Mouse (Mus musculus) kidney, embryonic 16.5 days (tissue): ENCODE measurements at regions not wholly inside any gene's neighbourhood (a gene's known extent, or its start where the extent isn't known, plus 50 kb on each side); places are given as distances from the start of the nearest gene placed in this dataset.

Source experiments
- ATAC-seq: fragments of 200-750 bp; cut with Nextera tagmentation; 2 replicates; pipeline ENCODE4 v1.8.0; 2017; ENCODE audit warnings: moderate TSS enrichment; ENCODE audit not compliant: low FRiP score, low TSS enrichment
- H3K27ac ChIP-seq: fragments of 300-500 bp; sonication (generic); 2 replicates; pipeline ENCODE4 v1.5.1; 2014; ENCODE audit warnings: low read length
- H3K27me3 ChIP-seq: fragments of 300-500 bp; sonication (generic); 2 replicates; pipeline ENCODE4 v1.6.1; 2014; ENCODE audit warnings: low read length, control low read depth, mixed read lengths; ENCODE audit not compliant: insufficient read depth
- H3K36me3 ChIP-seq: fragments of 300-500 bp; sonication (generic); 2 replicates; pipeline ENCODE4 v1.6.1; 2014; ENCODE audit warnings: low read length, control low read depth, mixed read lengths; ENCODE audit not compliant: insufficient read depth
- H3K4me1 ChIP-seq: fragments of 300-500 bp; sonication (generic); 2 replicates; pipeline ENCODE4 v1.6.1; 2014; ENCODE audit warnings: low read length, control low read depth, mixed read lengths; ENCODE audit not compliant: insufficient read depth
- H3K4me2 ChIP-seq: fragments of 300-500 bp; sonication (generic); replicated peaks from 2 replicates; pipeline ENCODE4 v1.6.1; 2014; ENCODE audit warnings: low read depth, low read length
- H3K4me3 ChIP-seq: fragments of 300-500 bp; sonication (generic); 2 replicates; pipeline ENCODE4 v1.5.1; 2014; ENCODE audit warnings: mild to moderate bottlenecking, low read length
- H3K9ac ChIP-seq: fragments of 300-500 bp; sonication (generic); replicated peaks from 2 replicates; pipeline ENCODE4 v1.6.1; 2014; ENCODE audit warnings: low read length
- H3K9me3 ChIP-seq: fragments of 300-500 bp; sonication (generic); 2 replicates; pipeline ENCODE4 v1.6.1; 2016; ENCODE audit warnings: low read length, control low read depth
- WGBS: fragments of 180-500 bp; shearing (Covaris S2); extraction: QIAGEN DNeasy Blood & Tissue Kit; methylation state at CpG from one replicate; pipeline ENCODE4 v1.1.7; 2014; 5-methylcytosine and 5-hydroxymethylcytosine counted together

DNA sequence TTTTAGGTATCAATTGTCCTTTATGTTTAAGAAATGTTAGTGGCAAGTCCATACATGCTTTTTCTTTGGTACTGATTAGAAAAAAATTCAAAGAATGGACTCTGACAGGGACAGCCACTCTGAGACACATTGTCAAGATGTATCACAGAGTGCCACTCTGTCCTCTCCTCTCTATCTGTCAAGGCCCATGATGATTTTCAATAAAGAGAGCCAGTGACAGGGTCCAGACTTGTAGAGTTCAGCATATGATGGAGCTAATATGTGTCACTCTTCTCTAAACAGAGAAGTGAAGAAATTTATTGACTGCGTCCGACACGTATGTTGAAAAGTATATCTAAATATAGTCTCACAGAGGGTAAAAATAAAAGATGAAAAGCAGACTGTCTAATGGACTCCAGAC lies 672.2 kb upstream of the 4930452B06Rik start:
- WGBS = 83% methylated on average over 3 of the region's 3 CpGs
- no peaks in the 10 kb centered on the region for H3K9me3 ChIP-seq
- no peak overlapping the region for H3K9ac ChIP-seq
- no peak overlapping the region for H3K4me2 ChIP-seq
- no peak overlapping the region for H3K4me3 ChIP-seq
- no peak overlapping the region for H3K27ac ChIP-seq
- H3K4me1 ChIP-seq = no peaks in the 10 kb centered on the region
- no peaks in the 10 kb centered on the region for H3K27me3 ChIP-seq
- no peaks in the 10 kb centered on the region for H3K36me3 ChIP-seq
- no peak for ATAC-seq

- no peaks in the 10 kb centered on the region for H3K4me1 ChIP-seq
- H3K27ac ChIP-seq = no peak overlapping the region
- WGBS = 66% methylated on average over 3 of the region's 3 CpGs
- H3K4me2 ChIP-seq = no peak overlapping the region
- H3K9me3 ChIP-seq = no peaks in the 10 kb centered on the region
- no peaks in the 10 kb centered on the region for H3K36me3 ChIP-seq
- no peaks in the 10 kb centered on the region for H3K27me3 ChIP-seq
- H3K4me3 ChIP-seq = no peak overlapping the region
- no peak for ATAC-seq
- no peak overlapping the region for H3K9ac ChIP-seq
These were observed 671.1 kb upstream of the 4930452B06Rik start for GRCm38 (mm10) chr14:9337107-9337506.

DNA sequence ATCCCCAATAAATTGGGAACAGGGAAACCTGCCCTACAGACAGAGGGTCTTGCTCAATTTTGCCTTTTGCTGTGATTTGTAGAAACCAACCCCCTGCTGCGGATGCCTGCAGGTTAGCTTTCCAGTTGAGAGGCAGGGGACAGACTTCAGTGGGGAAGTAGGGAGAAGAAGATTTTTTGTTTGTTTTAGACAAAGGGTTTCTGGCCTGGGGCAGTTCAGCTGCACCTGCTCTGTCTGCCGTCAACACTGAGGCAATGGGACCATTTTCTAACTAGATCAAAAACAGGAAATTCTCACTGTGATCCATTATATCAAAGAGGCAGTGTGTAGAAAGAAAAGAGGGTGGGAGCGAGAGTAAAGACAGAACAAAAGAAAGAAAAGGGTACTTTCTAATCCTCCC lies 665.6 kb upstream of the 4930452B06Rik start:
- Histone ChIP-seq H3K27me3 (no peaks in the 10 kb centered on the region), H3K4me1 (no peaks in the 10 kb centered on the region), H3K4me3 (no peak overlapping the region), H3K9ac (no peak overlapping the region), H3K27ac (no peak overlapping the region), H3K36me3 (no peaks in the 10 kb centered on the region), H3K9me3 (no peaks in the 10 kb centered on the region), H3K4me2 (no peak overlapping the region)
- 61% methylated on average over 3 of the region's 3 CpGs for WGBS
- no peak for ATAC-seq

GRCm38 (mm10) chr14:9330767-9331166 lies 664.7 kb upstream of the 4930452B06Rik start:
- no peak overlapping the region for H3K4me2 ChIP-seq

GRCm38 (mm10) chr14:9329839-9330485 lies 663.9 kb upstream of the 4930452B06Rik start:
- ATAC-seq = no peak
- Histone ChIP-seq H3K4me2 (no peak overlapping the region), H3K9ac (no peak overlapping the region), H3K27me3 (no peaks in the 10 kb centered on the region), H3K36me3 (no peaks in the 10 kb centered on the region), H3K4me3 (no peak overlapping the region), H3K4me1 (no peaks in the 10 kb centered on the region), H3K27ac (no peak overlapping the region), H3K9me3 (0 out of 2 replicates have a peak, but pooled peaks cover 3% of the 10 kb centered on the region)
- WGBS = 77% methylated on average over 12 of the region's 12 CpGs

More at GRCm38 (mm10) chr14:9330767-9331166, 664.7 kb upstream of the 4930452B06Rik start:
- no peaks in the 10 kb centered on the region for H3K36me3 ChIP-seq
- no peak overlapping the region for H3K9ac ChIP-seq
- H3K4me1 ChIP-seq = no peaks in the 10 kb centered on the region
- no peak overlapping the region for H3K27ac ChIP-seq
- H3K27me3 ChIP-seq = no peaks in the 10 kb centered on the region
- H3K9me3 ChIP-seq = no peaks in the 10 kb centered on the region
- ATAC-seq = no peak
- H3K4me3 ChIP-seq = no peak overlapping the region

DNA sequence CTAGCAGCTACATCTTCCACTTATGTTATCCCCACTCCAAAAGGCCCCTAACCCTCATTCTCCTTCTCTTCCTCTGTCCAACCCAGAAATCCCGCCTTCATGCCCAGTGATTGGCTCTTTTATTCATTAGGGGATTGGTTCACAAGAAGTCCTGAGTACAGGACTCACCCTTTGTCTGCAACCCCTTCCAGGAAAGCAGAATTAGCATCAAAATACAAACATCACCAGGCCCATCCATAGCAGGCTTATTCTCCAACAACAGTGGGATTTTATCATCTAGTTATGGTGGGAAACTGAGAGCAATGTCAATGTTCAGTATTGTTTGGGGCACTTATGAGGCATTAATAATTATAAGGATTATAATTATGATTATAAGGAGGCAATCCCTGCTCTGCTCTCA lies 661.3 kb upstream of the 4930452B06Rik start:
- 0 out of 2 replicates have a peak, but pooled peaks cover 3% of the 10 kb centered on the region for H3K9me3 ChIP-seq
- no peaks in the 10 kb centered on the region for H3K4me1 ChIP-seq
- ATAC-seq = no peak
- H3K27ac ChIP-seq = no peak overlapping the region
- 88% methylated on average over 1 of the region's 1 CpGs for WGBS
- no peaks in the 10 kb centered on the region for H3K36me3 ChIP-seq
- H3K4me3 ChIP-seq = no peak overlapping the region
- H3K27me3 ChIP-seq = no peaks in the 10 kb centered on the region
- no peak overlapping the region for H3K9ac ChIP-seq
- no peak overlapping the region for H3K4me2 ChIP-seq

GRCm38 (mm10) chr14:9319842-9320241 lies 653.8 kb upstream of the 4930452B06Rik start:
- no peak for ATAC-seq
- Histone ChIP-seq H3K27ac (no peak overlapping the region), H3K36me3 (no peaks in the 10 kb centered on the region), H3K4me3 (no peak overlapping the region), H3K9me3 (no peaks in the 10 kb centered on the region), H3K4me2 (no peak overlapping the region), H3K9ac (no peak overlapping the region), H3K27me3 (no peaks in the 10 kb centered on the region), H3K4me1 (no peaks in the 10 kb centered on the region)
- 57% methylated on average over 4 of the region's 4 CpGs for WGBS

DNA sequence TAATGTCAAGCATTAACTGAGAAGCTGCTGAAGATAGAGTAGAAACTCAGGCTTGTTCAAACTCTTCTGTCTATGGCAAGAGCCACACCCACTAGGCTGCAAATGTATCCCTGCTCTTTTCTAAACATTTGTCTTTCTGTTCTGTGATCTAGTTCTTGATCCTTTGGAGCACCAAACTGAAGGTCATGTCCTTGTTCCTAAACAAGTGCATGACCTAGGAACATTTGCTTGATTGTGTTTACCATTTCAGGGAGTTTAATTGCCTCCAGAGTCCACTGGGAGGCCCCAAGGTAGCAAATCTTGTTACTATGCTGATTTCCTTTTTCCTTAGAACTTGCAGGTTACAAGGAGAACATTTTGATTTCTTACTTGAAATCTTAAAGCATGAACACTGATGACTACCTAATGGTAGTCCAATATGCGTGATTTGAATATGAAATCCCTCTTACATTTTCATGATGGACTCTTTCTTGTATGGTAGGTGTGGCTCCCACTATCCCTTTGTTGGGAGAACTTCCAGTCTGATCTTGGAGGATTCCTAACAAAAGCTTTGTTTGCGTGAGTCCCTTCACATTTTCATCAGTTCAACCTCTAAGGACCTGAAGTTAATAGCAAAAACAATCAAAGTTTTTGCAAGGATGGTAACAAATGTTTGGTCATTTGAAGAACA lies 652.9 kb upstream of the 4930452B06Rik start:
- Histone ChIP-seq H3K4me2 (no peak overlapping the region), H3K4me3 (no peak overlapping the region), H3K27ac (no peak overlapping the region), H3K9me3 (no peaks in the 10 kb centered on the region), H3K9ac (no peak overlapping the region), H3K4me1 (no peaks in the 10 kb centered on the region), H3K27me3 (no peaks in the 10 kb centered on the region), H3K36me3 (no peaks in the 10 kb centered on the region)
- WGBS = 81% methylated on average over 2 of the region's 2 CpGs
- no peak for ATAC-seq

- Histone ChIP-seq H3K4me3 (no peak overlapping the region), H3K27ac (no peak overlapping the region), H3K27me3 (no peaks in the 10 kb centered on the region), H3K9ac (no peak overlapping the region), H3K4me2 (no peak overlapping the region), H3K9me3 (no peaks in the 10 kb centered on the region), H3K4me1 (no peaks in the 10 kb centered on the region), H3K36me3 (no peaks in the 10 kb centered on the region)
- ATAC-seq = peak; percentile 69; the same call in 1 of the 2 replicates
- 21% methylated on average over 3 of the region's 3 CpGs for WGBS
These were observed 649.2 kb upstream of the 4930452B06Rik start for GRCm38 (mm10) chr14:9315224-9315623.

DNA sequence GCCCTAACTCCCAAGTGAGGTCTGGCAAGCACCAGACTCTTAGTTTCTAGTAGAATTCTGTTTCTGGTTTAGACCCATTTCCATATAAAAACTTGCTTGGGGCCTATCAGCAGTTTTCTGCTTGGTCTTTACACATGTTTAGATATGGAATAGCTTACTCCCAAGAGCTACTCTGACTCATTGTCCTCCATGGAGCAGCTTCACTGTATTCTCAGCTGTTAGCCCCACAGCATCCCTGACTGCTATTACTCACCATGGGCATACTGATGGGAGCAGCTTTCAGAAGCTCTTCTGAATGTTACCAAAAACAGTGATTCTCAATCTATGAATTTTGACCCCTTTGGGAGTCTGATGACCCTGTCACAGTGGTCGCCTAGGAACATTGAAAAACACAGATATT lies 630.1 kb upstream of the 4930452B06Rik start:
- no peak for ATAC-seq
- 79% methylated on average over 1 of the region's 1 CpGs for WGBS
- Histone ChIP-seq H3K27me3 (no peaks in the 10 kb centered on the region), H3K9ac (no peak overlapping the region), H3K4me1 (no peaks in the 10 kb centered on the region), H3K36me3 (no peaks in the 10 kb centered on the region), H3K4me3 (no peak overlapping the region), H3K9me3 (0 out of 2 replicates have a peak, but pooled peaks cover 3% of the 10 kb centered on the region), H3K27ac (no peak overlapping the region), H3K4me2 (no peak overlapping the region)
